Mouse (Mus musculus) ES-CJ7 (cell line): ENCODE measurements around the gene Tuba1c.

Experiments used
- DNase-seq: peaks from one replicate; pipeline ENCODE4 v3.0.0; 2011; ENCODE audit warnings: low read depth, low spot score

Gene Tuba1c

GRCm38 (mm10) chr15:98996840-98997239 lies 32.9 kb upstream of the Tuba1c start:
- no peak for DNase-seq

- peak; percentile 65 for DNase-seq
Measured at GRCm38 (mm10) chr15:98997938-98998774, 31.5 kb upstream of the Tuba1c start.

GRCm38 (mm10) chr15:98998775-98999157 lies 30.9 kb upstream of the Tuba1c start:
- DNase-seq: no peak

- DNase-seq: no peak
Measured at GRCm38 (mm10) chr15:99000535-99001283, 29.0 kb upstream of the Tuba1c start.

GRCm38 (mm10) chr15:99001451-99001931 lies 28.2 kb upstream of the Tuba1c start:
- DNase-seq: peak; percentile 69

- DNase-seq: no peak
Measured at GRCm38 (mm10) chr15:99003600-99003999, 26.1 kb upstream of the Tuba1c start.

GRCm38 (mm10) chr15:99008801-99009241 lies 20.9 kb upstream of the Tuba1c start:
- DNase-seq: no peak

GRCm38 (mm10) chr15:99010896-99011295 lies 18.8 kb upstream of the Tuba1c start:
- no peak for DNase-seq

GRCm38 (mm10) chr15:99011946-99012345 lies 17.7 kb upstream of the Tuba1c start:
- DNase-seq: no peak

- DNase-seq: no peak
Measured at GRCm38 (mm10) chr15:99014496-99015030, 15.1 kb upstream of the Tuba1c start.

- no peak for DNase-seq
Measured at GRCm38 (mm10) chr15:99017355-99017761, 12.3 kb upstream of the Tuba1c start.

- no peak for DNase-seq
Measured at GRCm38 (mm10) chr15:99017986-99018385, 11.7 kb upstream of the Tuba1c start.

- DNase-seq: no peak
Measured at GRCm38 (mm10) chr15:99018630-99019029, 11.1 kb upstream of the Tuba1c start.

GRCm38 (mm10) chr15:99019436-99019835 lies 10.3 kb upstream of the Tuba1c start:
- DNase-seq: no peak

GRCm38 (mm10) chr15:99020171-99020570 lies 9.5 kb upstream of the Tuba1c start:
- peak; percentile 60 for DNase-seq

GRCm38 (mm10) chr15:99021255-99021654 lies 8.4 kb upstream of the Tuba1c start:
- no peak for DNase-seq

GRCm38 (mm10) chr15:99024668-99025314 lies 4.9 kb upstream of the Tuba1c start:
- peak; percentile 84 for DNase-seq

GRCm38 (mm10) chr15:99025414-99025813 lies 4.3 kb upstream of the Tuba1c start:
- no peak for DNase-seq

- DNase-seq: peak; percentile 85
Measured at GRCm38 (mm10) chr15:99026259-99026658, 3.4 kb upstream of the Tuba1c start.

GRCm38 (mm10) chr15:99027116-99027515 lies 2.6 kb upstream of the Tuba1c start:
- no peak for DNase-seq

- no peak for DNase-seq
Measured at GRCm38 (mm10) chr15:99028874-99029458, 725 bp upstream of the Tuba1c start.
